Mouse (Mus musculus) small intestine, adult 2 months (tissue): ENCODE results near the gene Rasgef1b.

Experiments used
- CTCF ChIP-seq: fragments of 200-500 bp; IDR thresholded peaks from 2 replicates; pipeline ENCODE4 v1.5.1; 2012; ENCODE audit warnings: low read depth, mild to moderate bottlenecking, control low read depth, inconsistent platforms, low read length, moderate library complexity, mixed read lengths; ENCODE audit not compliant: insufficient replicate concordance, insufficient read length; ENCODE audit errors: extremely low read depth
- POLR2A ChIP-seq: fragments of 200-500 bp; IDR thresholded peaks from 2 replicates; pipeline ENCODE4 v1.6.1; 2012; ENCODE audit warnings: low read depth, mild to moderate bottlenecking, control low read depth, inconsistent platforms, low read length, moderate library complexity

DNA sequence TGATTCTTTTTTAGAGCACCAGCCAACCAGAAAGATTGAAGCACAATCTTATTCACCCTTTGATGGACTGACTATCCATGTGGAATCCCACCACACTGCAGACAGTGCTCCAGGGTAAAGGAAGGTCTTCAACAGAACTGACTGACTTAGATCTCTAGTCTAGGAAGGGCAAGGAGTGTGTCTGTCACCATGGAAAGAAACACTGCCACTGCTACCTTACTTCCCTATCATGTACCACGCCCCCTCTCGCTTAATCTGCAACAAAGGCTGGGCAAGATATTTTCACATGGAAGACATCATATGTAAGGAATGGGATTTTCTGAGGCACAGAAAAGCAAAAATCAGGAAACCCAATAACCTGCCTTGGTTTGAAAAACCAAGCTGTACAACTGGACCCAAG, 16.9 kb downstream of the Rasgef1b start:
- TF ChIP-seq CTCF (no peak), POLR2A (no peak)
